Mouse (Mus musculus) brown adipose tissue, adult 24 weeks (tissue): ENCODE data around the gene Psmd7. TPM values are rescaled to one million over a fixed set of nuclear protein-coding genes. Genes with fewer than 3 reads are reported as not detected.
A peak's percentile ranks its signal among the peaks of the same experiment; 100 is the strongest.

ENCODE experiments used
- H3K27ac ChIP-seq: fragments of 200-500 bp; replicated peaks from 2 replicates; pipeline ENCODE4 v1.5.1; 2012; ENCODE audit warnings: low read depth, mild to moderate bottlenecking, low read length
- H3K4me1 ChIP-seq: fragments of 200-500 bp; 2 replicates; pipeline ENCODE4 v1.6.1; 2012; ENCODE audit warnings: low read length, mixed read lengths; ENCODE audit not compliant: control insufficient read depth, insufficient read depth, insufficient read length
- H3K4me3 ChIP-seq: fragments of 200-500 bp; 2 replicates; pipeline ENCODE4 v1.5.1; 2012; ENCODE audit warnings: low read depth, mild to moderate bottlenecking, low read length, moderate library complexity; ENCODE audit not compliant: insufficient read depth
- polyA plus RNA-seq: library from polyadenylated mRNA; stranded (reverse); fragments of >200 nt; gene quantifications from 2 replicates; pipeline ENCODE4 v1.2.4, GENCODE M21; 2012; ENCODE audit not compliant: missing spikeins, insufficient read depth, insufficient read length

The Psmd7 gene
- polyA plus RNA-seq, 1 experiment, result 91.3 TPM

DNA sequence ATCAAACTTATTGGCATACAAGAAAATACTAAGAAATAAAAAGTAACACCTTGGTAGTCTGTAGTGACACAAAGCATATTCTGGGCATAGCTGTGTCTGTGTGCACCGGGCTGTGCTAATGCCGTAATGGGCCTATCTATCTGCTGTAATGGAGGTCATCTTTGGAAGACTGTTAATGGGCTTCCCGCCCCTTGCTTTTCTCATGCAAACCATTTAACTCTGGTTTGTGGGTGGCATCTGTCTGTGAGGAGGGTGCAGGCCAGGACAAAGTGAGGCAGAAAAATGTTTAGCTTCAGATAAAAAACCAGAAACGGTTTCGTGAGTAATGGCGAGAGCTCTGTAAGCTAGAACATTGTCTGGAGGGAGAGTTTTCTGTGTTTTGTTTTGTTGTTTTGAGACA, 6.6 kb upstream of the Psmd7 start:
- Histone ChIP-seq H3K27ac (no peak overlapping the region), H3K4me1 (no peaks in the 10 kb centered on the region), H3K4me3 (no peak overlapping the region)

DNA sequence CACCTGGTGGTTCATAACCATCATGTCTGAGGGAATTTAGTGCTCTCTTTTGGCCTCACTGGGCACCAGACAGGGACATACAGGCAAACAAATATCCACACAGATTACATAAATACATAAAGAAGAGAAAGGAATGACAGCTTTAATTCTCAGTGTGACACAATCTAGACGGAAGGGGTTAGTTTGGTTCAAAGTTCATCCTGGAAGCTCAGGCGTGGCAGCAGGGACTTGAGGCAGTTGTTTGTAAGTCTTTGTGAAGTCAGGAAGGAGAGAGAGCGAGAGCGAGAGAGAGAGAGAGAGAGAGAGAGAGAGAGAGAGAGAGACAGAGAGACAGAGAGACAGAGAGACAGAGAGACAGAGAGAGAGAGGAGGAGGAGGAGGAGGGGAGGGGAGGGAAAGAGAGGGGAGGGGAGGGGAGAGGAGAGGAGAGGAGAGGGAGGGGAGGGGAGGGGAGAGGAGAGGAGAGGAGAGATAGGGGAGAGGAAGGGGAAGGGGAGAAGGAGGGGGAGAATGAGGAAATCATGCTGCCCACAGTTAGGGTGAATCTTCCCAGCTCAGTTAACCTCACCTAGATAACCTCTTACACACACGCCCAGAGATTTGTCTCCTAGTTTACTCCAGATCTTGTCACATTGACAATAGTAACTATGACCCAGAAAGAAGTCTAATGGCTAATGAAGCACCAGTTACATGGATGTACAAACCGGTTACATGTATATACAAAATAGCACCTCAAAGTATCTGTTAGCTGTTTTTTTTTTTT, 5.9 kb upstream of the Psmd7 start:
- no peaks in the 10 kb centered on the region for H3K4me1 ChIP-seq
- no peak overlapping the region for H3K27ac ChIP-seq
- no peak overlapping the region for H3K4me3 ChIP-seq

DNA sequence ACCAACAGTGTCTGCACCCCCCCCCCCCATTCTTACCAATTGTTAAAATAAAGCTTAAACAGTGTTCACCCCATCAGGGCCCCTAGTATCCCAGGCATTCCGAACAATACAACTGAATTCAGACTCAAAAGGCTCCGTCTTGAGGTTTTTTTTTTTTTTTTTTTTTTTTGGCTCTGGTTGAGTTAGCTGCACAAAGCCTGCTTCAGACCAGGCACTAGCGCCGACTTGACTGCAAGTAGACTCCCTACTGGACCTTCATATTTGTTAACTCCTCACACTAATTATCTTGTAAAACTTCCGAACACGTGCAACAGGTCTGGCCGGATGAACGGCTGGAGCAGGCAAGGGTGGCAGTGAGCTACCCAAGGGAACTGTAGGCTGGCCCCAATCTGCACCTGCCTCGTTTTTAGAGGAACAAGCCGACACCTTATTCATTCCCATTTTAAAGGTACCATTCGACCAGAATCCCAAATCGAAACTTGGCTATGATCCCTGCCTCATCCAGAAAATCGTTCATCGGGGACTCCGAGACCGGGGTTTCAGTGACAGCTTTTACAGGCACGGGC, 752 bp downstream of the Psmd7 start:
- H3K4me3 ChIP-seq, result peak overlapping the region; percentile 97
- peaks cover 3% of the 10 kb centered on the region; the same call in 1 of the 2 replicates for H3K4me1 ChIP-seq
- peak overlapping the region; percentile 94 for H3K27ac ChIP-seq

DNA sequence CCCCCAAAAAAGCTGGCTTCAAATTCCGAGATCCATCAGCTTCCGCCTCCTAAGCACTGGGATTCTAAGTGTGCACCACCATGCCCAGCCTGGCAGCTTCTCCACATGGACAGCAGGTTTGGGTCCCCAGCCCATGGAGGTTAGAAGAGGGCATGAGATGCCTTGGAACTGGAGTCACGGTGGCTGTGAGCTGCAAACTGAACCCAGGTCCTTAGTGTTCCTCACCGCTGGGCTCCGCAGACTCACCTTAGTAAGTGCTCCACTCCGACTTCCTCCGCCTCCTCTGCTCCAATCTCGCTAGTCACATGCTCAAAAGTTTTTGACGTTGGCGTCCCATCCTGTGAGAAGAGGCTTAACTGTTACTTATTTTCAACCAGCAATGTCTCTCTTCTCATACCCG, 6.1 kb downstream of the Psmd7 start:
- Histone ChIP-seq H3K27ac (no peak overlapping the region), H3K4me1 (peaks cover 1% of the 10 kb centered on the region; the same call in 1 of the 2 replicates), H3K4me3 (no peak overlapping the region)

DNA sequence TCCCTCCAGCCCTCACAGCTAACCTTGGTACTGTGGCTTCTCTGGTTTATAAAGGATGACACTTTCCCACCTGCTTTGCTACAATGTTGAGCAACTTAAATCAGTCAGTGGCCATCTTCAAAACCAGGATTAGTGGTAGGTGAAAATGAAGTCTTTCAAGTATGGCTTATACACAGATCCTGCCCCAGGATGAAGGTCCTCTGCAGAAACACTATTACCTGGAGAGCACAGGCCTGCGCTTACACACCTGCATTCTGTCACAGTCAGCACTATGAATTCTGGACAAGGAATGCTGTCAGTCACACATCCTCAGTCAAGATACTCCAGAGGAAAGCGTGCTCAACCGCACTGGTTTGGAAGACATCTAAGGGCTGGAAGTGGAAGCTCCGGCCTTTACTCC, 6.7 kb downstream of the Psmd7 start:
- Histone ChIP-seq H3K27ac (no peak overlapping the region), H3K4me1 (no peaks in the 10 kb centered on the region), H3K4me3 (no peak overlapping the region)

DNA sequence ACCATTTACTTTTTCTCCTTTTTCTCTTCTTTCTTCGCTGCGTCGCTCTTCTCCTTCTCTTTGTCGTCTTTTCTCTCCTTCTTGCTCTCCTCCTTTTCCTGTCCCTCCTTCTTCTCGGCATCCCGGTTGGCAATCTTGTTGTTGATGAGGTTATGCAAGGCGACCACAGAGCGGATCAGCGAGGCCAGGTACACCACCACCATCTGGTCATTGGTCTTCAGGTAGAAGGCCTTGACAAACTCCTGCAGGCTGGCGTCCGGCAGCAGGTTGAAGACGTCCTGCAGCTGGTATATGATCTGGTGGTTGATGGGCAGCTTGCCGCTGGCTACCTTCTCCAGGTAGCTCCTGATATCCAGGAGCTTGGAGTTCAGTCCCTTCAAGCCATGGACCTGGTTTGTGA, 7.4 kb downstream of the Psmd7 start:
- Histone ChIP-seq H3K27ac (no peak overlapping the region), H3K4me1 (no peaks in the 10 kb centered on the region), H3K4me3 (no peak overlapping the region)

DNA sequence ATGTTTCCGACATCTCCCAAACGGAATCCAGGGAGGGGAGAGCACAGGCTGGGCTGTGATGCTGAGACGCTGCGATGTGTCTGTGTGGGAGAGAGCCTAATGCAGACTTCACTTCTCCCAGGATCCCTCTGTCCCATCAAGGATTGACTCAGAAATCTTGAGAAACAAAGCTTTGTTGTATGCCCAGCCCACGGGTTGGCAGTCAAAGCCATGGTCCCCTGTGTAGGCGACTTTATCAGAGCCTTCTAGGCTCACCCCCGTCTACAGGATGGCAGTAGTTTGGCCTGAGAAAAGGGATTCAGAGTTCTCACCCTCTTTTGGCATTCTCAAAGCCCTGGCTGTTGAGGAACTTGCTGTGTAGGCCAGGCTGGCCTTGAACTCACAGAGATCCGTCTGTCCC, 9.7 kb downstream of the Psmd7 start:
- Histone ChIP-seq H3K4me1 (no peaks in the 10 kb centered on the region), H3K27ac (no peak overlapping the region), H3K4me3 (no peak overlapping the region)

DNA sequence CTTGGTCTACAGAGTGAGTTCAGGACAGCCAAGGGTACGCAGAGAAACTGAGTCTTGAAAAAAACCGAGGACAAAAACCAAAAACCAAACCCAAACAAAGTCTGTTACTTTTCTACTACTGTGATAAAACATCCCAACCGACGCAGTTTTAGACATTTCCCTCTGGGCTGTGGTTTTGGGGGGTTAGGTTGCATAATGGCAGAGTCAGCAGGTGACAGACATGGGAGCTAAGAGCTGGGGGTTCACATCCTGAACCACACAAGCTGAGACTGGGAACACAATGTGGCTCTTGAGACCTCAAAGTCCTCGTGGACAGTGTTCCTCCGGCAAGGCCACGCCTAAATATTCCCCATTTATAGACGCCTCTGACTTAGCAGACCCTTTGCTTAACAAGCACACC, 10.1 kb downstream of the Psmd7 start:
- Histone ChIP-seq H3K27ac (no peak overlapping the region), H3K4me1 (no peaks in the 10 kb centered on the region), H3K4me3 (no peak overlapping the region)

DNA sequence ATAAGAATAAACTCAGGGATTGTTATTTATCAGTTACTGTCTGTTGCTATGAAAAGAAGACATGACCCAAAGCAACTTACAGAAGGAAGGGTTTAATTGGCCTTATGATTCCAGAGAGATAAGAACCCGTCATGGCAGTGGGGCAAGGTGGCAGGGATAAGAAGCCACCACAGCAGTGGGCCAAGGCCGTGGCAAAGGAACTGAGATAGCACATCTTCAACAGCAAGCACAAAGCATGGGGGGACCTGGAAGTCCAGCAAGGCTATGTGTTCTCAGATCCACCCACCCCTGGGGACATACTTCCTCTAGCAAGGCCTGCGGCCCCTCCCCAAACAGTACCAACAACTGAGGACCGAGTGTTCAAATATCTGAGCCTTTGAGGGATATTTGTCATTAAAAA, 10.6 kb downstream of the Psmd7 start:
- Histone ChIP-seq H3K27ac (no peak overlapping the region), H3K4me3 (no peak overlapping the region), H3K4me1 (no peaks in the 10 kb centered on the region)

DNA sequence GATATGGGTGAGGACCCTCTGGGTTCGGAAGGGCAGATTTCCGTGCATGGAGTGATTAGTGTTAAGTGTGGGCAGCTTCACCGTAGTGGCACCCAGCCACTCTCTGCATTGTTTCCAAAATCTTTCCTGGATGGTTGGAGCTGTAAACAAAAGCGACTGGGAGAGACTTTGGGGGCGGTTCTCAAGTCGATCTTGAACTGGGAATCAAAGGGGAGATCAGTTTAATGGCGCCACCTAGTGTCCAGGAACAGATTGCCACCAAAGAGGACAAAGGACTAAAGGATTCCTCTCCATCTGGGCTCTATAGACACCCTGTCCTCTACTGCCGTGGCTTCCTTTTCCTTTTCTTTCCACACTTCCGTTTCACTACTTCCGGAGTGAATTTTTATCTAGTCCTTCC, 11.6 kb downstream of the Psmd7 start:
- H3K4me3 ChIP-seq, result no peak overlapping the region
- H3K27ac ChIP-seq, result no peak overlapping the region
- no peaks in the 10 kb centered on the region for H3K4me1 ChIP-seq

DNA sequence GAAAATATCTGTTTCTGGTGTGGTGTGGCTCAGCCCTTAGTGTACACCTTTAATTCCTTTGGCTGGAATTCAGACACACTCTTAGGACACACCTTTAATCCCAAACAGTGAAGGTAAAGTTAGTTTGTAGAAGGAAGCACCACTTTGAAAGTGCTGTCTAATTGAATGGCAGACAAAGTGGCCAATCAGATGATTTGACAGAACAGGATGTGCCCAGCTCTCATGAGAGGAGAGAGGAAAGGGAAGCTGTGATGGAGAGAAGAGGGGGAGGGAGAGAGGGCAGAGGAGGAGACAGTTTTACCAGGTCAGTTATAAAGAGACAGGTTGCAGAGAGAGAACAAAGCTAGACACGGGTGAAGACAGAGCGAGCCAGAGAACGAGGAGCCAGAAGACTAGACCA, 13.5 kb downstream of the Psmd7 start:
- no peaks in the 10 kb centered on the region for H3K4me1 ChIP-seq
- H3K27ac ChIP-seq, result no peak overlapping the region

DNA sequence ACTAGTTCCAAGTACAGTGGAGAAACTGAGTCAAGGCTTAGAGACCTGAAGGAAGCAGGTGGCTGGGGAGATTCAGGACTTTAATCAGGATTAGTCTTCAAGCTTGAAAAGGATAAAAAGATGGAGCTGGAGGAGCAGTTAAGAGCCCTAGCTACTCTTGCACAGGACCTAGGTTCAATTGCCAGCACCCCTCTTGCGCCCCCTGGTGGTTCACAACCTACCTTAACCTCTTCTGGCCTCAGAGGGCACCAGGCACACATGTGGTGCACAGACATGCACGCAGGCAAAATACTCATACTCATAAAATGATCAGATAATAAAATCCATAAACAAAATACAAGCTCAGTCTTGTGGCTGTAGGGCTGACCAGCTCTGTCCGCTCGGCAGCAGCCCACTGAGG, 15.8 kb downstream of the Psmd7 start:
- Histone ChIP-seq H3K4me1 (no peaks in the 10 kb centered on the region), H3K4me3 (no peak overlapping the region), H3K27ac (no peak overlapping the region)

More for the DNA sequence above, 13.5 kb downstream of the Psmd7 start:
- H3K4me3 ChIP-seq, result no peak overlapping the region

DNA sequence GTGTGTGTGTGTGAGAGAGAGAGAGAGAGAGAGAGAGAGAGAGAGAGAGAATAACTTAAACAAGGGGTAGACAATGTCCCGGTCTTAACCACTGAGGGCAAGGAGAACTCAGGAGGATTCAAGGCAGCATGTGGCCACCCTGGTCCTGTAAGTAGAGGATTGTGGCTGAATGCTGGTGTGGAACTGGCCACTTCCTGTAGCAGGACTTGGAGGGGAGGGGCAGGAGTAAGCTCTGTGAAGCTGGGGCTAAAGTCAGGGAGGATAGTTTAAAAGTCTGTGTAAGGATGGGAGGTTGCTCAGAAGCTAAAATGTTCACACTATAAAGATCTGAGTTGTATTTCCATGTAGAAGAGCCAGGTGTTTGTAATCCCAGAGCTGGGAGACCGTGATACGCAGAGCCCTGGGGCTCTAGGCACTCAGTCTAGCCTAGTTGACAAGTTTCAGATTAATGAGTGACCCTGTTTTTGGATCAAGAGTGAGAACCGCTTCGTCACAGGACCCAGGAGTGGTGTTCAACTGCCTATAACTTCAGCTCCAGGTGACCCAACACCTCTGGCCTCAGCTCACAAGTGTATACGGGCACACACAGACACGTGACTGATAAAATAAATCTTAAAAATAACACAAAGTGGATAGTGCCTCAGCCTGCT, 16.7 kb downstream of the Psmd7 start:
- H3K4me1 ChIP-seq, result no peaks in the 10 kb centered on the region
- no peak overlapping the region for H3K27ac ChIP-seq
- H3K4me3 ChIP-seq, result no peak overlapping the region

DNA sequence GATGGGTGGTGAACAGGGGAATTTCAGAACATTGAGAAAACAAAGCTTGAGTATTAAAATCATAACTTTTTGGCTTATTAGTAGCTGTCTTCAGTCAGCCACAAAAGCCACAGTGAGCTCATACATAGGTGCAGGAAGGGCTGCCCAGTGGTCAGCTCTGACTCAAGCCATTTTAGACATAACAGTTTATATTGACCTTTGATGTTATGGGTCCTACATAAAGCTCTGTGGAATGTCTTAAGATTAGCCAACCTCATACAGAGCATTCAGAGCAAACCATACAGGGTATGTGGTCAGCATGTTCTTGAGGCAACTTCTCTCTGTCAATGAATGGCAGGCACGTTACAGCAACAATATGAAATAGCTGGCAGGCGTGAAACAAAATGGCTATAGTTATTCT, 17.2 kb downstream of the Psmd7 start:
- H3K4me3 ChIP-seq, result no peak overlapping the region
- no peak overlapping the region for H3K27ac ChIP-seq
- no peaks in the 10 kb centered on the region for H3K4me1 ChIP-seq

DNA sequence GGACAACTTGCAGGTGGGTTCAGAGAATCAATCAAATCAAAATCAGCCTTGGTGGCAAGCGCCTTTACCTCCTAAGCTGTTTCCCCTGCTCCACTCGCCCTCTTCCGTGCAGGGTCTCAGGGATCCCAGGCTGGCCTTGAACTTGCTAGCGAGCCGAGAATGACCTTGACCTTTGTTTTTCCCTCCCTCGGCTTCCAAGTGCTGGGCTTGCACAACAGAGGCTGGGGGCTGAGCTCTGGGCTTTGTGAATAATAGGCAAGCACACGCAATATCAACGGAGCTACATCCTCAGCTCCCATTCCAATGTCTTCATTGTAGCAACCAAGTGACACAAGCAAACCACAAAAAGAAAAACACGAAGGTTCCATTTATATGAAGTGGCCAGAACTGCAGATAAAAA, 26.1 kb downstream of the Psmd7 start:
- H3K27ac ChIP-seq, result no peak overlapping the region
- no peak overlapping the region for H3K4me3 ChIP-seq

More for the DNA sequence above, 26.1 kb downstream of the Psmd7 start:
- H3K4me1 ChIP-seq, result peaks cover 4% of the 10 kb centered on the region; the same call in 1 of the 2 replicates
